Comparison of ENCODE assay signal across 21 mouse cellular contexts in genomic region chr3:89626556-89626955, GRCm38 (mm10).
A peak's percentile ranks its signal among the peaks of the same experiment; 100 is the strongest.
DNase-seq lines count a peak whose midpoint lies in the region; ATAC-seq and TF ChIP-seq lines count a peak whose summit lies in the region.
"Had no signal": no experiment of that assay in that cellular context is flagged by ENCODE, and none has a peak within 500 bp of the region (broad histone marks: within the 10 kb centered on the region; RNA-seq: fewer than 3 reads in every experiment).

No protein-coding gene starts in this region.

- no peaks in the 10 kb centered on the region for H3K27me3 ChIP-seq in forebrain, embryonic 12.5 days
- no peaks in the 10 kb centered on the region for H3K27me3 ChIP-seq in forebrain, embryonic 14.5 days (replicated peaks; ENCODE audit: control insufficient read depth, insufficient read depth, low read length)
- no peaks in the 10 kb centered on the region for H3K27me3 ChIP-seq in intestine, embryonic 14.5 days (replicated peaks; ENCODE audit: control insufficient read depth, insufficient read depth, low read length)
- H3K27me3 ChIP-seq in intestine, embryonic 15.5 days (replicated peaks), result no peaks in the 10 kb centered on the region
- H3K27me3 ChIP-seq in hindbrain, postnatal 0 days (ENCODE audit: insufficient read depth, low read length), result no peaks in the 10 kb centered on the region
- H3K27me3 ChIP-seq in midbrain, postnatal 0 days (ENCODE audit: insufficient read depth, low read length), result no peaks in the 10 kb centered on the region; the same call in 1 of the 2 replicates
- H3K27me3 ChIP-seq: neural tube, embryonic 13.5 days had no signal

- no peak overlapping the region for H3K4me3 ChIP-seq in forebrain, embryonic 12.5 days (replicated peaks)
- H3K4me3 ChIP-seq in forebrain, embryonic 14.5 days (ENCODE audit: low read depth, low read length), result no peak overlapping the region
- no peak overlapping the region for H3K4me3 ChIP-seq in intestine, embryonic 14.5 days (ENCODE audit: low read depth, low read length)
- no peak overlapping the region for H3K4me3 ChIP-seq in intestine, embryonic 15.5 days (replicated peaks)
- no peak overlapping the region for H3K4me3 ChIP-seq in hindbrain, postnatal 0 days (ENCODE audit: low read length)
- H3K4me3 ChIP-seq in midbrain, postnatal 0 days (ENCODE audit: low read depth, low read length), result no peak overlapping the region
- no peak overlapping the region for H3K4me3 ChIP-seq in gastrocnemius, adult 2 months
- H3K4me3 ChIP-seq: erythroblast, embryonic 14.5 days; layer of hippocampus, adult 2 months; neural tube, embryonic 13.5 days had no signal

- no peak overlapping the region for H3K4me2 ChIP-seq in forebrain, embryonic 12.5 days
- no peak overlapping the region for H3K4me2 ChIP-seq in forebrain, embryonic 14.5 days (ENCODE audit: low read length)
- H3K4me2 ChIP-seq in intestine, embryonic 14.5 days (ENCODE audit: low read length), result no peak overlapping the region
- no peak overlapping the region for H3K4me2 ChIP-seq in intestine, embryonic 15.5 days (replicated peaks)
- no peak overlapping the region for H3K4me2 ChIP-seq in hindbrain, postnatal 0 days (ENCODE audit: low read depth, low read length)
- H3K4me2 ChIP-seq in midbrain, postnatal 0 days (ENCODE audit: low read depth, low read length, poor library complexity, severe bottlenecking), result no peak overlapping the region
- H3K4me2 ChIP-seq: neural tube, embryonic 13.5 days had no signal

- ATAC-seq in forebrain, embryonic 12.5 days (ENCODE audit: low FRiP score), result 0 out of 2 replicates have a peak, but pooled peaks have one; percentile 12
- ATAC-seq in forebrain, embryonic 14.5 days, result no peak
- ATAC-seq in intestine, embryonic 14.5 days (replicated peaks; ENCODE audit: low FRiP score, low TSS enrichment, low read depth), result peak; percentile 42; the same call in 1 of the 2 replicates
- no peak for ATAC-seq in intestine, embryonic 15.5 days
- no peak for ATAC-seq in hindbrain, postnatal 0 days
- no peak for ATAC-seq in midbrain, postnatal 0 days (ENCODE audit: low FRiP score)
- ATAC-seq: liver, postnatal 0 days had no signal

- H3K9ac ChIP-seq in forebrain, embryonic 12.5 days, result peak overlapping the region; percentile 36
- no peak overlapping the region for H3K9ac ChIP-seq in forebrain, embryonic 14.5 days (ENCODE audit: low read length)
- no peak overlapping the region for H3K9ac ChIP-seq in intestine, embryonic 14.5 days (ENCODE audit: low read length)
- no peak overlapping the region for H3K9ac ChIP-seq in intestine, embryonic 15.5 days
- H3K9ac ChIP-seq in hindbrain, postnatal 0 days (replicated peaks; ENCODE audit: low read length), result no peak overlapping the region
- H3K9ac ChIP-seq in midbrain, postnatal 0 days (replicated peaks; ENCODE audit: low read length, poor library complexity, severe bottlenecking), result no peak overlapping the region
- H3K9ac ChIP-seq: liver, postnatal 0 days; neural tube, embryonic 13.5 days had no signal

- peak overlapping the region; percentile 71 for H3K27ac ChIP-seq in forebrain, embryonic 12.5 days
- H3K27ac ChIP-seq in forebrain, embryonic 14.5 days (ENCODE audit: low read depth, low read length), result no peak overlapping the region
- no peak overlapping the region for H3K27ac ChIP-seq in intestine, embryonic 14.5 days (ENCODE audit: low read depth)
- no peak overlapping the region for H3K27ac ChIP-seq in intestine, embryonic 15.5 days
- H3K27ac ChIP-seq in hindbrain, postnatal 0 days, result peak overlapping the region; percentile 60; the same call in 1 of the 2 replicates
- H3K27ac ChIP-seq in midbrain, postnatal 0 days (ENCODE audit: low read depth, low read length), result 0 out of 2 replicates have a peak overlapping the region, but pooled peaks have one; percentile 51
- no peak overlapping the region for H3K27ac ChIP-seq in gastrocnemius, adult 2 months
- H3K27ac ChIP-seq: layer of hippocampus, adult 2 months; neural tube, embryonic 13.5 days had no signal

- H3K9me3 ChIP-seq in forebrain, embryonic 12.5 days, result no peaks in the 10 kb centered on the region
- H3K9me3 ChIP-seq in forebrain, embryonic 14.5 days (replicated peaks; ENCODE audit: control insufficient read depth, low read length), result no peaks in the 10 kb centered on the region
- no peaks in the 10 kb centered on the region for H3K9me3 ChIP-seq in intestine, embryonic 14.5 days (ENCODE audit: control insufficient read depth, low read length)
- H3K9me3 ChIP-seq in intestine, embryonic 15.5 days, result no peaks in the 10 kb centered on the region
- no peaks in the 10 kb centered on the region for H3K9me3 ChIP-seq in hindbrain, postnatal 0 days (ENCODE audit: low read length)
- no peaks in the 10 kb centered on the region for H3K9me3 ChIP-seq in midbrain, postnatal 0 days (ENCODE audit: low read length)
- H3K9me3 ChIP-seq: neural tube, embryonic 13.5 days had no signal

- no peak for TF ChIP-seq CTCF in hindbrain, postnatal 0 days (IDR thresholded peaks at IDR 0.05; ENCODE audit: low read depth)
- no peak for TF ChIP-seq CTCF in midbrain, postnatal 0 days (IDR thresholded peaks at IDR 0.05)
- no peak for TF ChIP-seq CTCF in gastrocnemius, adult 2 months (IDR thresholded peaks at IDR 0.05)

- WGBS in forebrain, embryonic 12.5 days, result 38% methylated on average over 4 of the region's 4 CpGs
- WGBS in forebrain, embryonic 14.5 days, result 56% methylated on average over 4 of the region's 4 CpGs
- 45% methylated on average over 4 of the region's 4 CpGs for WGBS in intestine, embryonic 14.5 days
- WGBS in intestine, embryonic 15.5 days, result 51% methylated on average over 4 of the region's 4 CpGs
- WGBS in hindbrain, postnatal 0 days, result 36% methylated on average over 4 of the region's 4 CpGs
- 40% methylated on average over 4 of the region's 4 CpGs for WGBS in midbrain, postnatal 0 days

- no peaks in the 10 kb centered on the region for H3K36me3 ChIP-seq in forebrain, embryonic 12.5 days (replicated peaks)
- no peaks in the 10 kb centered on the region for H3K36me3 ChIP-seq in forebrain, embryonic 14.5 days (ENCODE audit: control insufficient read depth, insufficient read depth, low read length)
- no peaks in the 10 kb centered on the region for H3K36me3 ChIP-seq in intestine, embryonic 14.5 days (ENCODE audit: control insufficient read depth, insufficient read depth, low read length)
- no peaks in the 10 kb centered on the region for H3K36me3 ChIP-seq in intestine, embryonic 15.5 days
- no peaks in the 10 kb centered on the region for H3K36me3 ChIP-seq in hindbrain, postnatal 0 days (ENCODE audit: insufficient read depth, low read length)
- H3K36me3 ChIP-seq in midbrain, postnatal 0 days (ENCODE audit: insufficient read depth, low read length), result no peaks in the 10 kb centered on the region
- H3K36me3 ChIP-seq: neural tube, embryonic 13.5 days had no signal

- intact Hi-C loops in gastrocnemius, adult 2 months (cut with DNase I), result no loop called here

- H3K4me1 ChIP-seq in forebrain, embryonic 12.5 days, result peaks cover 59% of the 10 kb centered on the region
- peaks cover 36% of the 10 kb centered on the region for H3K4me1 ChIP-seq in forebrain, embryonic 14.5 days (ENCODE audit: control insufficient read depth, insufficient read depth, low read length)
- H3K4me1 ChIP-seq in intestine, embryonic 14.5 days (replicated peaks; ENCODE audit: control insufficient read depth, insufficient read depth, low read length), result peaks cover 30% of the 10 kb centered on the region
- peaks cover 12% of the 10 kb centered on the region; the same call in 1 of the 2 replicates for H3K4me1 ChIP-seq in intestine, embryonic 15.5 days (replicated peaks)
- H3K4me1 ChIP-seq in hindbrain, postnatal 0 days (ENCODE audit: insufficient read depth, low read length), result peaks cover 17% of the 10 kb centered on the region
- H3K4me1 ChIP-seq in midbrain, postnatal 0 days (ENCODE audit: insufficient read depth, low read length), result peaks cover 14% of the 10 kb centered on the region; the same call in 1 of the 2 replicates

- no peak for DNase-seq in forebrain, embryonic 14.5 days (ENCODE audit: low spot score)
- no peak for DNase-seq in intestine, embryonic 14.5 days (ENCODE audit: low spot score)
- peak; percentile 34 for DNase-seq in hindbrain, postnatal 0 days (ENCODE audit: low spot score)
- no peak for DNase-seq in midbrain, postnatal 0 days (ENCODE audit: low spot score)
- no peak for DNase-seq in gastrocnemius, adult 2 months
- DNase-seq in urinary bladder, postnatal 10 days (ENCODE audit: low spot score), result no peak
- DNase-seq: adrenal gland, postnatal 36 days; B cell, adult 2 months; cerebellum, adult 18-20 months; cerebellum, postnatal 36 days; gastrocnemius, postnatal 36 days; kidney, adult 8-10 months; kidney, postnatal 14 days; liver, postnatal 0 days; lung, postnatal 10 days; thymus, postnatal 36 days had no signal

Comparison
In these comparisons a context has a peak if more than half of its experiments do, and no peak if none do; other contexts are left out.
1. ATAC-seq: peak in forebrain, embryonic 12.5 days (single experiment) and intestine, embryonic 14.5 days (single experiment); none in forebrain, embryonic 14.5 days (single experiment), intestine, embryonic 15.5 days (single experiment), hindbrain, postnatal 0 days (single experiment) and midbrain, postnatal 0 days (single experiment).
2. H3K27ac ChIP-seq: peak in forebrain, embryonic 12.5 days (single experiment), hindbrain, postnatal 0 days (single experiment) and midbrain, postnatal 0 days (single experiment); none in forebrain, embryonic 14.5 days (single experiment), intestine, embryonic 14.5 days (single experiment), intestine, embryonic 15.5 days (single experiment) and gastrocnemius, adult 2 months (single experiment).